Mouse (Mus musculus) embryonic facial prominence, embryonic 10.5 days (tissue): ENCODE data around the gene Myo5c. TPM values are rescaled to one million over a fixed set of nuclear protein-coding genes. Genes with fewer than 3 reads are reported as not detected.

Experiments used
- DNase-seq: peaks from one replicate; pipeline ENCODE4 v3.0.0-alpha.2; 2017; ENCODE audit warnings: low spot score
- H3K27ac ChIP-seq: fragments of 300-500 bp; sonication (generic); replicated peaks from 2 replicates; pipeline ENCODE4 v1.5.1; 2016; ENCODE audit warnings: mild to moderate bottlenecking
- H3K27me3 ChIP-seq: fragments of 300-500 bp; sonication (generic); replicated peaks from 2 replicates; pipeline ENCODE4 v1.6.1; 2016; ENCODE audit warnings: low read depth, mild to moderate bottlenecking; ENCODE audit not compliant: poor library complexity, severe bottlenecking
- H3K36me3 ChIP-seq: fragments of 300-500 bp; sonication (generic); replicated peaks from 2 replicates; pipeline ENCODE4 v1.6.1; 2016; ENCODE audit warnings: mild to moderate bottlenecking, moderate library complexity
- H3K4me1 ChIP-seq: fragments of 300-500 bp; sonication (generic); 2 replicates; pipeline ENCODE4 v1.6.1; 2016
- H3K4me3 ChIP-seq: fragments of 300-500 bp; sonication (generic); 2 replicates; pipeline ENCODE4 v1.5.1; 2016; ENCODE audit warnings: mild to moderate bottlenecking, moderate library complexity
- H3K9me3 ChIP-seq: fragments of 300-500 bp; sonication (generic); 2 replicates; pipeline ENCODE4 v1.6.1; 2016; ENCODE audit warnings: mild to moderate bottlenecking
- WGBS: fragments of 180-500 bp; shearing (Covaris S2); methylation state at CpG from one replicate; pipeline ENCODE4 v1.1.7; 2016; 5-methylcytosine and 5-hydroxymethylcytosine counted together
- polyA plus RNA-seq: library from polyadenylated mRNA; unstranded; fragments of >200 nt; fragmentation: Nextera tagmentation; extraction: Ambion mirVana; gene quantifications from 2 replicates; pipeline ENCODE4 v1.2.1, GENCODE M21; 2016

Gene Myo5c
- polyA plus RNA-seq, 1 experiment from 2014 or later = 1.3 TPM

- Histone ChIP-seq H3K4me3 (peak overlapping the region; percentile 58; the same call in 1 of the 2 replicates), H3K27ac (no peak overlapping the region), H3K36me3 (no peaks in the 10 kb centered on the region), H3K4me1 (peaks cover 33% of the 10 kb centered on the region), H3K9me3 (no peaks in the 10 kb centered on the region), H3K27me3 (peaks cover 58% of the 10 kb centered on the region)
- DNase-seq = no peak
- 14% methylated on average over 8 of the region's 8 CpGs for WGBS
These were observed 1.0 kb downstream of the Myo5c start for GRCm38 (mm10) chr9:75232860-75233259.

- Histone ChIP-seq H3K36me3 (no peaks in the 10 kb centered on the region), H3K27ac (no peak overlapping the region), H3K27me3 (peaks cover 58% of the 10 kb centered on the region), H3K4me3 (no peak overlapping the region), H3K9me3 (no peaks in the 10 kb centered on the region), H3K4me1 (peaks cover 33% of the 10 kb centered on the region)
- DNase-seq = no peak
- WGBS = 21% methylated on average over 7 of the region's 7 CpGs
These were observed 2.5 kb downstream of the Myo5c start for GRCm38 (mm10) chr9:75234271-75234741.

DNA sequence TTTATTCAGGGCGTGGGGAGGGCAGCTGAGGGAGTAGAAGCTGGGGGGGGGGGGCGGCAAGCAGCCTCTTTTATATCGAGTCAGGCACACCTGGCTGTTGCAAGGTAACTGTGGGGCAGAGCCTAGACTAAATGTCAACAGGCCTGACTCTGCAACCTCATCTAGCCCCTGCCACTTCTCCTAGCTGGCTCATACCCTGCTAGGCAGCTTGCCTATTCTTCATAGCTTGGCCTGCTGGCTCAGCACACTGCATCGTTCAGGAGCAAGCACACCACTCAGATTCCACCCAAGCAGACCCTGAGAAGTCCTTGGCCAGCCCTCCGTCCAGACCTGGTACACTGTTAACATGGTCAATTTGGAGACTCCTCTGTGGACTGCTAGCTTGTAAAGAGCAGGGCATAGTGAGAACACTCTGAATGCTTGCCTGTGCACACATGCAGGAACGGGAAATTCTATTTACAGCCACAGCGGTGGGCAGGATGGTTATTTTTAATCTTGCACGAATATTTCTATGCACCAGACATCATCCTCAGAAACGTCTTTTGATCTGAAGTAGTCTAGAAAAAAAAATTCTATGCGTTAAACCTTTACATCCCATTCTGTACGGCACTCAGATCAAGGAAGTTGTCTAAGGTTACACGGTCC lies 3.3 kb downstream of the Myo5c start:
- WGBS = 73% methylated on average over 12 of the region's 12 CpGs
- DNase-seq = no peak
- H3K4me1 ChIP-seq = peaks cover 33% of the 10 kb centered on the region
- H3K36me3 ChIP-seq = no peaks in the 10 kb centered on the region
- H3K27me3 ChIP-seq = peaks cover 51% of the 10 kb centered on the region
- H3K4me3 ChIP-seq = no peak overlapping the region
- H3K27ac ChIP-seq = no peak overlapping the region
- H3K9me3 ChIP-seq = no peaks in the 10 kb centered on the region

GRCm38 (mm10) chr9:75235696-75236095 lies 3.9 kb downstream of the Myo5c start:
- Histone ChIP-seq H3K9me3 (no peaks in the 10 kb centered on the region), H3K4me1 (peaks cover 33% of the 10 kb centered on the region), H3K27ac (no peak overlapping the region), H3K36me3 (no peaks in the 10 kb centered on the region), H3K4me3 (no peak overlapping the region), H3K27me3 (peaks cover 46% of the 10 kb centered on the region)
- no peak for DNase-seq
- WGBS = 62% methylated on average over 2 of the region's 2 CpGs

GRCm38 (mm10) chr9:75236416-75237308 lies 4.8 kb downstream of the Myo5c start:
- peaks cover 30% of the 10 kb centered on the region for H3K4me1 ChIP-seq
- DNase-seq = no peak
- H3K9me3 ChIP-seq = no peaks in the 10 kb centered on the region
- no peaks in the 10 kb centered on the region for H3K36me3 ChIP-seq
- 82% methylated on average over 12 of the region's 12 CpGs for WGBS
- peaks cover 36% of the 10 kb centered on the region for H3K27me3 ChIP-seq
- no peak overlapping the region for H3K4me3 ChIP-seq
- no peak overlapping the region; the same call in 1 of the 2 replicates for H3K27ac ChIP-seq

DNA sequence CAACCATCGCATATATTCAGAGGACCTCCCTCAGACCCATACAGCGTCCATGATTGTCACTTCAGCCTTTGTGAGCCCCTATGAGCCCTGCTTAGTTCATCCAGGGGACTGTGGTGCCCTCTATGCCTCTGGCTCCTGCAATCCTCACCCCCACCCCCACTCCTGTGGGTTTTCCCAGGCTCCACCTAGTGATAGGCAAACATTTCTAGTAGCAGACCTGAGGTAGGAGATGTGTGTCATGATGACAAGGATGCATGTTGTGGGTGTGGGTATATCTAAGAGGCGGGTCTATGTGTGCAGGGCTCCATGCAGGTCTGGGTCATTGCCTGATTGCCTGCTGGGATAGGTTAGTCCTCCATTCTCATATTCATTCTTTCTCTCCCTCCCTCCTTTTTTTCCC lies 6.4 kb downstream of the Myo5c start:
- Histone ChIP-seq H3K4me3 (no peak overlapping the region), H3K27me3 (peaks cover 21% of the 10 kb centered on the region), H3K4me1 (peaks cover 21% of the 10 kb centered on the region), H3K27ac (no peak overlapping the region), H3K9me3 (no peaks in the 10 kb centered on the region), H3K36me3 (no peaks in the 10 kb centered on the region)
- WGBS = 81% methylated on average over 3 of the region's 3 CpGs
- no peak for DNase-seq

- Histone ChIP-seq H3K36me3 (no peaks in the 10 kb centered on the region), H3K4me3 (no peak overlapping the region), H3K4me1 (peaks cover 7% of the 10 kb centered on the region), H3K27me3 (no peaks in the 10 kb centered on the region), H3K27ac (no peak overlapping the region), H3K9me3 (no peaks in the 10 kb centered on the region)
- no peak for DNase-seq
- WGBS = 75% methylated on average over 6 of the region's 6 CpGs
These were observed 11.2 kb downstream of the Myo5c start for GRCm38 (mm10) chr9:75243052-75243451.

GRCm38 (mm10) chr9:75243730-75244406 lies 12.0 kb downstream of the Myo5c start:
- Histone ChIP-seq H3K27ac (no peak overlapping the region), H3K4me3 (no peak overlapping the region)
- WGBS = 30% methylated on average over 5 of the region's 5 CpGs

GRCm38 (mm10) chr9:75244527-75244926 lies 12.7 kb downstream of the Myo5c start:
- Histone ChIP-seq H3K9me3 (no peaks in the 10 kb centered on the region), H3K36me3 (no peaks in the 10 kb centered on the region), H3K4me3 (no peak overlapping the region), H3K4me1 (peaks cover 7% of the 10 kb centered on the region), H3K27ac (no peak overlapping the region), H3K27me3 (no peaks in the 10 kb centered on the region)
- no peak for DNase-seq
- 79% methylated on average over 4 of the region's 4 CpGs for WGBS

More at GRCm38 (mm10) chr9:75243730-75244406, 12.0 kb downstream of the Myo5c start:
- no peaks in the 10 kb centered on the region for H3K27me3 ChIP-seq
- no peaks in the 10 kb centered on the region for H3K36me3 ChIP-seq
- H3K9me3 ChIP-seq = no peaks in the 10 kb centered on the region
- no peak for DNase-seq
- peaks cover 7% of the 10 kb centered on the region for H3K4me1 ChIP-seq

DNA sequence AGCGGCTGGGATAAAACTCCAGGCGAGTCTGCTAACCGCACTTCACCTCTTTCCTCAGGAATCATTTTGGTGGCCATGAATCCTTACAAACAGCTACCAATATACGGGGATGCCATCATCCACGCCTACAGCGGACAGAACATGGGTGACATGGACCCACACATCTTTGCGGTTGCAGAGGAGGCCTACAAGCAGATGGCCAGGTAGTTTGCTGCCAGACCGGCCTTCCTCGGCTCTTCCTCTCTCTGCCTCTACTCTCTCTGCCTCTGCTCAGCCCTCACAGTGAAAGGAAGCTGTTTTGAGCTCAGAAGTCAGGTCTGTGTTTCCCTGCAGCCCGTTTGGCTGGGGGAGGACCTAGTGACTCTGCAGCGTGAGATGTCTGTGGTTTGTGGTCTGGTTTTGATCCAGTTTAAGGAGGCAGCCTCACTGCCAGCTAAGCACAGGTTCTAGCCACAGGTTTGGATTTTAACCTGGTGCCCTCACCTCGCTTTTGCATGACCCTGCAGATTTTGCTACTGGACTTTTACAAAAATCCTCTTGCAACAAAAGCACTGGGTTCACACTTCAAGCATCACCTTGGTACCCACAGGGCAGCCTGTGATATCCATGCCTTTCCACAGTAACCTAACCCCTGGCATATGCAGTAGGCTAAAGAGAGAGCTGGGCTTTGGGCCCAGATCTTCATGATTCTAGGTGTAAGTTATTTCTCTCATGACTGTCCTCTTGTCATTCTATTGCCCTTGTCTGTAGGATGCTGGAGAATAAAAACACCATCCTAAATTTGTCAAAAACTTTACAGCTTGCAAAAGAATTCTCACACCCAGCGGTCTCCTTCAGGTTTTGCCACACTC lies 14.5 kb downstream of the Myo5c start:
- Histone ChIP-seq H3K27me3 (no peaks in the 10 kb centered on the region), H3K4me1 (peaks cover 7% of the 10 kb centered on the region), H3K9me3 (no peaks in the 10 kb centered on the region), H3K36me3 (no peaks in the 10 kb centered on the region), H3K27ac (no peak overlapping the region), H3K4me3 (no peak overlapping the region)
- no peak for DNase-seq
- 90% methylated on average over 13 of the region's 13 CpGs for WGBS

DNA sequence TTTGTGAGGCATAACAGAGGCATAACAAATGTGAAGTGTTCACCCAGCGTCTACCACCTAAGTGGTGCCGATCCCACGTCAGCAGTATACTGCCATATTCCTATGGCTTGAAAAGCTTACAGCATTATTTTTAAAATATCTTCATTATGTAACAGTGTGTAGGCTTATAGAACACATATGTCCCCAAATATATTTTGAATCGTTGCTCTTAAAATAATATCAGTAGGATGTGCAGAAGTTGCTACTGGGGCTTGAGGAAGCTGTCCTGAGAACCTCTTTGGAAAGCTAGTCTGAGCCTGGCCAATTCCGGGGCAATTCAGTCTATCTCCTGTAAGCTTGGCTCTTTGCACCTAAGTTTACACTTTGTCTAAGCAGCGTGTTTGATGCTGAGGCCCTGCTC lies 16.1 kb downstream of the Myo5c start:
- no peaks in the 10 kb centered on the region for H3K9me3 ChIP-seq
- no peaks in the 10 kb centered on the region for H3K27me3 ChIP-seq
- peaks cover 7% of the 10 kb centered on the region for H3K4me1 ChIP-seq
- 91% methylated on average over 6 of the region's 6 CpGs for WGBS
- no peak overlapping the region for H3K27ac ChIP-seq
- no peaks in the 10 kb centered on the region for H3K36me3 ChIP-seq
- H3K4me3 ChIP-seq = no peak overlapping the region
- no peak for DNase-seq

- 85% methylated on average over 1 of the region's 1 CpGs for WGBS
- Histone ChIP-seq H3K9me3 (no peaks in the 10 kb centered on the region), H3K27ac (no peak overlapping the region), H3K27me3 (no peaks in the 10 kb centered on the region), H3K36me3 (no peaks in the 10 kb centered on the region), H3K4me1 (peaks cover 7% of the 10 kb centered on the region), H3K4me3 (no peak overlapping the region)
- DNase-seq = no peak
These were observed 16.5 kb downstream of the Myo5c start for GRCm38 (mm10) chr9:75248359-75248758.
